Mouse (Mus musculus): Measurements from ENCODE around the gene Elavl4.
A peak's percentile ranks its signal among the peaks of the same experiment; 100 is the strongest.

Elavl4 gene

DNA sequence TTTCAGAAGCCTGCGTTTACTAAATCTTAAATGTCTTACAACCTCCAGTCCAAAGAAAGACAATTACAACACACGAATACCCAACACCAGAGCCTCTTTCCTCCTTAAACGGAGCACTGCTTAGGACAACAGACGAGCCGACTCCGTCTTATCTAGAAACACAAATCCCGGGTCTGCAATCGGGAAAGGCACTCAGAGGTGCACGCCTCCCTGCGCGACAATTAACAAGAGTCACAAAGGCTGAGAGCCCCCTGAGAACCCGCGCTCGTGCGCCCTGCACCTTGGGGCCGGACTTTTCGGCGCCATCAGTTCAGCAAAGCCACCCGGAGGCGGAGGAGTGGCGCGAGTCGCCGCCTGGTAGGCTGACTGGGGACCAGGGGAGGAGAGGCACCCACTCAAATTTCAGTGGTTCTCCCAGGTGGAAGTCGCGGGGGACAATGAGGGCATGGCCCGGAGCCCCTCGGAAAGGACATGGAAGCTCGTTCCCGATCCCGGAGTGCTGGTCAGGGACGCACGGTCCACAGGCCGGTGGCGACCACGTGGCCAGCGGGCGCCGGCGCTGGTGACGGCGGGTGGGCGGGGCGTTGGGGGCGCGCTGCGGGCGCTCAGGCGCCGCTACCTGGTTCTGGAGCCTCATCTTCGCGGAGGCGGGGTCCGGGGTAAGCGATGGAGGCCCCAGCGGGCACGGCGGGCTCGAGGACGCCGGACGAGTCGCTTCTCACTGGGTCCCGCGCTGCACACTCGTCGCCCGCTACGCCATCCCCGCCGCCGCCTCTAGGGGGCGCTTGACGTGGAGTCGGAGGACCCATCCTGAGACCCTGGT is at the start of gene Elavl4:
Gene Elavl4, minus strand, starts transcription at position 732 of the 823 bp plus-strand sequence.
- DNase-seq (ENCODE audit: low spot score): peak; percentile 92

DNA sequence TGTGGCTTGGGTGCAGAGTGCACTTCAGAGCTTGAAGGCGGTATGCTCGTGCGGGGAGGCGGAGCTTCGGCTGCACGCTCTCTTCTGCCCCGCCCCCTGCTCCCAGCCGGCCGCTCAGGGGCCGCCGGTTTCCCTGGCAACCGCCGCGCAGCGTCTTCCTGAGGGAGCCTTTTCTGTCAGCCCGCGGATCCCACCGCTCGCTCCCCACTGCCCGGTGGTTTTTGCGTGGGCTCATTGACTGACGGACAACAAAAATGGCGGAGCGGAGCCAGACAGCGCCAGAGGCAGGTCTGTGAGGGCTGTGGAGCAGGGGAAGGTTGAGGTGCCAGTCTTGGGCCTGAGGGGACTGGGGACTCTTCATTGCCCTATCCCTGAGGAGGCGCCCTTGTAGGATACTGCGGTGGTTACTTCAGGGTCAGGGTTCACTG is 45.9 kb upstream of the Elavl4 start, which contains the start of gene Agbl4:
Gene Agbl4, plus strand, starts transcription at position 44 of the 428 bp plus-strand sequence.
- DNase-seq (ENCODE audit: low spot score): peak; percentile 90

DNA sequence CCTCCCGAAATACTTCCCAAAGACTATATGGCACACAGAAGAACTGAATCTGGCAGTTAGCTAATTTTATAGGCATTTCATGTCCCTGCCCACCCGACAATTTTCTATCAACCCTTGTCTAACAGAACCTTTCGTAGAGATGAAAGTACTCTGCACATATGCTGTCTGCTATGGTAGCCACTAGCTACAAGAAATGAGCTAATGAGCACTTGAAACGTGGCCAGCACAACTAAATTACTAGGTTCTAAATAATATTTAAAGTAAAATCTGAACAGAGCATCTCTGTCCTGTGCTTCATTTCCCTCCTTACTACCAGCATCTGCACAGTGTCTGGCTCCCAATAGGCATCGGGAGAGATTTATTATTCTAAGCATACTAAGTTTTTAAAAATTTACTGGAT is 44.5 kb upstream of the Elavl4 start:
- DNase-seq (ENCODE audit: low spot score): no peak

DNA sequence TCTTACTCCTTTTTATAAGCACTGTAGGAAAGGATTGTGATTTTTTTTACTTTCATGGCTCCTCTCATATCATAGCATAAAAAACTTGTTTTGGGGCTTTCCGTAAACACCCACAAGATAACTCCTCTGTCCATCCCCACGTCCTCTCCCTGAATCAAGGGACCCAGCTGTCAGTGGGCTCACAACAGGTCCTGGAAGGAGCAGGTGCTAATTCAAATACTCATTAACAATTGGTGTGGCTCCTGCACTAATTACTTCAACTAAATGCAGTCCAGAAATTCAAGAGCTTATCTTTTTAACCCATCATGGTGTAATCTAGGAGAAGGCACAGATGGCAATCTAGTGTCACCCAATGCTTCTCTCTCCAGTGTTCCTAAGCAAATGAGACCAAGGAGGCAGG is 8.9 kb upstream of the Elavl4 start:
- no peak for DNase-seq (ENCODE audit: low spot score)

DNA sequence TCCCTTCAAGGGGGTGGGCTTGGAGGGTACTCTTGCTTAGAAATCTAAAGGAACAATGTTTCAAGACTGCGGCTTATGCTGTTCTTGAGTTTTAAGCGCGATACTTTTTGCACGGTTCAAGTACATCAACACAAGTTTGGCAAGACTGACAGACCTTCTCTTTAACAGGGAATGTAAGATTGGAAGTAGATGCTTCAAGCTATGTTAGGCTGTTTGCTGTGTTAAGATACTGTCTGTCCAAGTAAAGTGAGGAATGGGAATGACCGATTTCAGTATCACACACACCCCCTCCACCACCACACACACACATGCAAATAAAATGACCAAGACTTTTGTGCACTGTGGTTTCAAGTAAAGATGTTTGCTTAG is 276 bp upstream of the Elavl4 start:
- no peak for DNase-seq (ENCODE audit: low spot score)

DNA sequence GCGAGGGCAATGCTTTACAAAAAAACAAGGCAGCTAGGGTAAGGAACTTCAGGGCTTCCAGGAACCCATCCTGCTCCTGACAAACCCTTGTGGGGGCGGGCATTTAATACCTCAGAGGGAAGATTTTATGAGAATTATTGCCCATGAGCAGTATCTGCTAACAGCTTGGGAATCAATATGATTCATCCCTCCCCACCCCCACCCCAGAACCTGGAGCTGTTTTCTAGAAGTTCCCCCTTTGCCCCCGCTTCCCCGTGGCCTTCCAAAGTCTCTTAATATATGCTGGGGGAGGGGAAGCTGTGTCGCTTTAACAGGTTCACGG is 892 bp downstream of the Elavl4 start:
- DNase-seq (ENCODE audit: low spot score): no peak

DNA sequence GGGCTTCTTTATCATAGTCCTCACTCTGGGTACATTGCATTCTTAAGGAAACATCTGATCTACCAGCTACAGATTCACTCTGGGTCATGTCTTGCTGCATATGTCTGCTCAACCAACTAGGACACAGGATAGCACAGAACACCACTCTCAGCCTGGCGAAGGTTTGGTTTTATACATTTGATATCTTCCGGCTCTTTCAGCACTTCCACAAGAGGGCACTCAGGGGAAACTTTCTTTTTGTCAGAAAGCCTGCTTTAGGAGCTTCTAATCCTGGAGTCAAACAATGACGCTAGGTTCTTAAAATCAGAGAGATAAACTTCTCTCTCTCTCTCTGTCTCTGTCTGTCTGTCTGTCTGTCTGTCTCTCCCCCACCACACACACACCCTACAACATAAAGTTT is 27.8 kb downstream of the Elavl4 start:
- peak; percentile 8 for DNase-seq (ENCODE audit: low spot score)

DNA sequence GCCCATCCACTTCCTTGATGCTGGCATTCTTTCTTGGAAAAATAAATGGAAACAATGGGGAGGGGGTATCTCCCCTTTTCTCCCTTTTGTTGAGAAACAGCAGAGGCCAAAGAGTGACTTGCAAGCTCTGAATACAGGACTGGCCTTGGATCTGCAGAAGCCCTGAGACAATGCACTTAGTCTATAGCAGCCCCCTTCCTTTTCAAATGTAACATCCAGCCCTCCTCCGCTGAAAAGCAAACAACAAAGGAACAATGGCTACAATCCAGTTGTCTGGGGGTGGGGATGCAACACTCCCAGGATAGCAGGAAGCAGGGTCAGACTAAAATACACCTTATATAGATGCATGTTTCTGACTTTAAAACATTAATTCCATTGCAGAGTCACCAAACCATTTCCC is 39.6 kb downstream of the Elavl4 start:
- DNase-seq (ENCODE audit: low spot score): peak; percentile 45

DNA sequence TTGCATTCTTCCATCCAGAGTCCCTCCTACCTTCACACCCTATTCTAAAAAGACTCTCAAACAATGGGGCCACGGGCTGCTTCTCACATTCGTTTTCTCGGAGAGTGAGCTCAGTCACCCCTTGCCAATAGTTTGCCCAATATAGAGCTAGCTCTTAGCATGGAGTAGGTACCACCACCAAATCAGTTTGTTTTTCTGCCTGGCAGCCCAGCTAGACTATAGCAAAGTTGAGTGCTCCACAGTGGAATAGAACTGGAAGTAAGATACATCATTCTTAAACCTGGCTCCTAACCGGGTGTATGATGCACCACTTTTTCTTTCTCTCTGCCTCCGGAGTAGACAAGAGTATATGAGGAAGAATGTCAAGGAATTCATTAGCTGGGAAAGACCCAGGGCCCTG is 44.7 kb downstream of the Elavl4 start:
- no peak for DNase-seq (ENCODE audit: low spot score)

DNA sequence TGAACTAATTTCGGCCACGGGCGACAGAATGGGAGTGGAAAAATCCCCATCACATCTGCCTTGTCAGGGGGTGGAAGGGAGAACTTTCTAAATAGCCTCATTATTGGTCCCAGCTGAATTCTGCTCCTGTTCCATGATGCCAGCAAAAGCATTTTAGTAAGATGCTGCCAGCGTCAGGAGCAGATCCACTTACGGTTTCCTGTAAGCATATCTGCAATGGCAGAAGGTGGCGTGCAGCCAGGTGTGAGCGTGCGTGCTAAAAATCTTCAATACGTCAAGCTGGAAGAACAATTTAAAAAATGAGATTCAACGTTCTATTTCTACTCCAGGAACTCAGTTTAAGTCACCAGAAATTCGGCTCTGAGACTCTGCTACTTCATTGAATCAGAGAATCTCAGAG is 45.1 kb downstream of the Elavl4 start:
- DNase-seq (ENCODE audit: low spot score): no peak

DNA sequence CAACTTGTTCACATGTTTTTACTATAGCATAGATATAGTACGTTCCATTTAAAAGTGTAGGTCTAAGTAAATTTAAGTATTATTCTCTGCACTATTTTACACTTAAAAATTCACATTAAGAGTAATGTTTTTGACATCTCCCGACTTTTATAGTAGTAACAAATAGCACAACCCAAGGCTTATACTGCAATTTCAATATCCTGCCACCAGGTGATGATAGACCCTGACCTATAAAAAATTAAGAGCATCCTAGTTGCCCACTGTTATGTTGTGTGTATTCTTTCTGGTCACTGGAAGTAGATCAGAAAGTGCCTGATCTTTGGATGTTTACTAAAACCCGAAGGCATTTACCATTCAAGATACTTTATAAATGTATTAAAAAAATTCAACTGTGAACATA is 55.9 kb downstream of the Elavl4 start:
- no peak for DNase-seq (ENCODE audit: low spot score)

DNA sequence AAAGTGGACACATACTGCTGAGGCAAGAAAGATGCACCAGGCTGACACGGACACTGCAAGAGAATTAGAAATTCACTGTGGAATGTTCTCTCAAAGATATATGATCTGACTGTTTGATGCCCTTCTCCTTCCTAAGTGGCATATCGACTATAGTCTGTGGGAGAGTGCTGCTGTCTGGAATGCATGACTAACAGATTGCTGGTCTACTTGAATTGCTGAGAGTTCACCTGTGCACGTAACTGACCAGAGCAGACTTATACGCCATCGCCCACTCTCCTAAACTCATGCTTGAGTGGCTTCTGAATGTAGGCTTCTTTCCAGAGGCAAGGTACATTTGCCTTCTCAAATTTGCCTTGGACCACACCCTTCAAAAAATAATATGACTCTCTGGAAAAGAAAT is 58.5 kb downstream of the Elavl4 start:
- no peak for DNase-seq (ENCODE audit: low spot score)

DNA sequence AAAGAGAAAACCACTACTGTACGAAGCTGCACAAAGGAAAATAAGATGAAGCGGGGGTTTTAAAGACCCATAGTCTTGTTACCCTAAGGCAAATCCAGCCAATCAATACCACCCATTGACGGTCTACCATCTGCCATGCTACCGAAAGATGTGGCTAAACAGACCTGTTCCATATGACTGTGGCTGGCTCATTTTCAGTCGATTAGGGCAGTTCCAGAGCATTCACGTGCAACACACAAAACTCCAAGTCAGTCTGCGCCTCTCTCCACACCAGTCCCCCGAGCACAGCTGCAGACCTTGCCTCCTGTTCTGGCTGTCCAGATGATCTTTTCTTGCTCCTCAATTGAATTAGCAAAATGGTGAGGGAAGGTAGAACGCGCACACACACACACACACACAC is 59.2 kb downstream of the Elavl4 start:
- DNase-seq (ENCODE audit: low spot score): peak; percentile 47

DNA sequence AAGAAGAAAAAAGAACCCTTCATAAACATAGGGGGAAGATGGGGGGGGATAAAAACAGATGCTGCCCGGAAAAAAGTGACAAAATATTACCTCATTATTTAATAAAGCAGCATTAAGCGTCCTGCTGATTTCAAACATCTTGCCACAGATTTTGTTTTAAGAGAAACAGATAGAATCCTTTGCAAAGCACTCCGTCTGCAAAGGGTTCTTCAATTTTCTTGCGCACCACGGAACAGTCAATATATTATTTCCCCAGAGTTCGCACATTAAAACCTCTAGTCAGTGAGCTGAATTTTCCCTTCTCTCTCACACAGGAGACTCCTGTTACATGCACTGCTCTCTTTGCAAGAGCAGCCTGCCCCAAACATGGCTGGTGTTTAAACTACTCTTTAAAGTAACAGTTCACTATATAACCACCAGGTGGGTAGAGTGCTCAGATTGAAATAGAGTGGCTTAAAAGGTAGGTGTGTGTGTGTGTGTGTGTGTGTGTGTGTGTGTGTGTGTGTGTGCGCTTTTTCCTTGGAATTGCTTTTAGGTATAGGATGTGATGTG is 61.1 kb downstream of the Elavl4 start:
- DNase-seq (ENCODE audit: low spot score): peak; percentile 38

DNA sequence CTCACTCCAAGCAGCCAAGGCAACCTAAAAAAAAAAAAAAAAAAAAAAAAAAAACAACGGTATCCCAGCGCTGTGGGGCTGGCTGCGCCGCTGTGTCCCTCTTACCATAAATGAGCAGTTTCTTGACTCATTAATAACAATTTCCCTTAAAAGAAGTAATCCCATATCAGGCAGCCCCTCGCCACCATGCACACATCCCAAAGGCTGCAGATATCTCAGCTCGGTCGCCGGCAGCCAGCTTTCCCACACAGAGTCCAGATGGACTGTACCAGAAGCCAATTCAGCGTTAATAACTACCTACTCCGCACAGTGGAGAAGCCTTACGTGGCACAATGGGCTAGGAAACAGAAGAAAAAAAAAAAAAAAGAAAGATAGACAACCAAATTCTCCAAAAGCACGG is 61.7 kb downstream of the Elavl4 start:
- peak; percentile 48 for DNase-seq (ENCODE audit: low spot score)

DNA sequence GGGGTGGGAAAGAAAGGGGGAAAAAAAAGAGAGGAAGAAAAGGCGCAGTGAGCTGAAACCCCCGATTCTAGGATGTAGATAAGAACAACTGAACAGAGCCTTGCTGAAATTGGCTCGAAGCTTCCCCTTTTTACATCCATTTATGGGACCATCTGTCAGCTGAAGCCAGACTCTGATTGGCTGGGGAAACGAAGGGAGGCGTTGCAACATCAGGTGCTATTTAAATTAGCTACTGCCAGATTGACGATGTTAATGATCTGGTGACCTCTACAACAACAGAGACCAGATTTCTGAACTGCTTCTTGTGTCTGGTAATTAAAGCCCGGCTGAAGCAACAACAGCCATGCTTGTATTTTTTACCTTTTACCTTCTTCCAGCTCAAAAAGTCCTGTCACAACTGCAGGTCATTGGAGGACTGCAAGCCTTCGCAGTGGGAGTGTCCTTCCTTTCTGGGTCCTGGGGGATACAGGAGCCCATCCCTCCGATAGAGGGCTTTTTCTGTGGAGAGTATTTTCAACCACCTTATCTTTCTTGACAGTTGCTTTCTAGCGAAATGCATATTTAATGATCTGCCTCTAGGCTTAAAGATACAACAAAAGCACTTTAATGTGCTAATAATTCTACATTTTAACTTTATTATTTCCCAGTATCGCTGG is 64.2 kb downstream of the Elavl4 start:
- DNase-seq (ENCODE audit: low spot score): peak; percentile 73

DNA sequence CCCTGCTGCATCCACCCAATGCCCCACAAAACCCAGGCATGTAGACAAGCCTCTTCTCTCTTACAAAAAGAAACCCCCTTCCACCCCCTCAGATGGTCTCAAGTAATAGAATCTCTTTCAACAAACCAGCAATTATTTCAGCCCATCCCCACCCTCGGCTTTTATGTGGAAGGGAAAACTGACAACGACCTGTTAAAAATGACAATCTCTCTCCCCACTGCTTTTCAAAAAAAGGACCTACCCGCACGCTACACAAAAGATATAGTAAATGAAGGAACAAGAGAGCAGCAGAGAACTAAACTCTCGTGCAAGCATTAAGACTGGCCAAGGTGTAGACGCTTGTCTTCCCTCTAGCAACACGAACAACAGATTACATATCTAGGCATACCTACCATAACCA is 64.9 kb downstream of the Elavl4 start:
- DNase-seq (ENCODE audit: low spot score): no peak

DNA sequence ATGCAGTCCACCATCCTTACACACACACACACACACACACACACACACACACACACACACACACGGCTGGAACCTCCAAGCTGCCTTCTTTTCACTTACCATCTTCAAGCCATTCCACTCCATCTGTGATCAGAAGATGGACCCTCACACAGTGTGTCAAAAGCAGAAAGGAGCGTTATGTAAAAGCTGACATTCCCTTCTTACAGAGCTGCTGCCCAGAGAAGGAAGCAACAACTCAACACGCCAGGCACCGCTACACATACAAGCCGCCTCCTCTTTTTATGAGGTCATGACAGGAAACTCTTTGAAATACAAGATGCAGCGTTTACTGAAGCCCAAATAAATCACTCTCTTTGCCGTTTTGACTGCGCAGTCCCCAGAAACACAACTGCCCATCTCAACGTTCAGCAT is 65.3 kb downstream of the Elavl4 start:
- peak; percentile 57 for DNase-seq (ENCODE audit: low spot score)

DNA sequence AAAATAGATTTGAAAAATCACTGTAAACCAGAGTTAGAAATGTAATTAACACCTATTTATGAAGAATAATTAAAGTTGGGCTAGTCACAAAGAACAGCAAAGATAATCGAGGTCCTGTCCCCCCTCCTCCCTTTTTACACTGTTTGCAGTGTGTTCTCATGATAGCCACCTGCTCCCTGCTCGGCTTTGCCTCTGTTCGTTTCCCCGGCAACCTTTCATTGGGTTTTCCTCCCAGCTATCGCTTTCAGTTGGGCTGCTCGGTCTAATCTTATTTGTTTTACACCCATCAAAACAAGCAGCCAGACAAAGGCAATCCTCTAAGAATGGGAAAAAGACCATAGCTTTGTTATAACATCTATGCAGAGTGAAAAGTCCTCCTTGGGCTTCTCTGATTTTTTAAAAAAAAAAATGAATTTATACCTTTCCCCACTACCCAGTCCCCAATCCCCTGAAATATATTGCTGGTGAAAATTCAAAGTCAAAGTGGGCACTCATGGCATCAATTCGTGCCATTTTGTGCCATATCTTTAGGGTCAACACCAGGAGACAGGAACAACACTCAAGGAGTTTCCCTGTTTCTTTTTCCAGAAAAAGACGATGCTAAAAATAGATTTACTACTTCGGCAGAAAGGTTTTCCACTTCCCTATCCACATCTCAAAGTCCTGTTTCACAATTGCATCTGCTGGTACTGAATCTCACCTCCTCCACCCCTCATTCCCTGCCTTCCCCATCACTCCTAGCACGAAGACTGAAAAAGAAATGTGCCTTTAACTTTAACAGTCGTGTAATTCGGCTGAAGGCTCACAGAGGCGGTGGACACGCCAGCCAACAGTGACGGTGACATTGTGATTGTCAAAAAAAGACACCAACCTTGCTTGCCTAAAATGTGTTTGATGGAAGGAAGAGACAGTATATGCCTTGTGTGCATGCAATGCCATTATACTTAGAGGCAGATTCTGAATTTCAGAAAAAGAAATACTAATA is 66.1 kb downstream of the Elavl4 start:
- DNase-seq (ENCODE audit: low spot score): peak; percentile 84

DNA sequence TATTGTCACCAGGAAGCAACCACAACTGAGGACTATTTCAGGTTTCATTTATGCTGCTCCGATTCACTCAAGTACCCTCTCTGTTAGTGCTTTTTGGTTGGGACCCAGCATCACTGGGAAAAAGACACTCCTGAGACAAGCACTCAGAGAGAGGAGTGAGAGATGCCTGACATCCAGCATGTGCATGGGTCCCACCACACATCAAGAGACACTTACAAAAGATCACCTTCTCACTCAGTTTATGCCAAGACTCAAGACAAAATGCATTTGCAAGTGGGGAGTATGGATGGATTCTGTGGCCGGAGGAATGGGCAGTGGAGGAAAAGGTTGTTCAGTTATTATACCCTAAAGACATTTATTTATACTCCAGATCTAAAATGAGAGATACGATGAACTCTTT is 67.3 kb downstream of the Elavl4 start:
- DNase-seq (ENCODE audit: low spot score): no peak

DNA sequence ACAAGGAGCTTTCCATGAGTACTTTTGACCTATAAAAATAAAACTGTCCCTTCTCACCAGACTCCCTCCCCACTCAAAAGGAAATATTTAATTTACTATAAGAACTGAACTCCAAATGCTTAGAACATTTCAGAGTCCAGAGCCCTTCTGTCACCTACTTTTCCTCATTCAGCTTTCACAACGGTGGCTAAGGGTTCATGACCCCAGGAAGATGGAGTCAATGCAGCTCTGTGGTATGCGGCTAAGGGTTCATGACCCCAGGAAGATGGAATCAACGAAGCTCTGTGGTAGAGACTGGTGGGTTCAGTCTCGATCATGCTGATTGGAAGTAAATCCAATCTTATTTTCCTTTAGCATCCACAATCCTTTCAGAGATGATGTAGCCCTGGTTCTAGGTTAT is 81.7 kb downstream of the Elavl4 start:
- peak; percentile 61 for DNase-seq (ENCODE audit: low spot score)
